Mouse (Mus musculus): Measurements from ENCODE around the gene Foxp3.

- TF ChIP-seq CTCF (IDR thresholded peaks at IDR 0.05; ENCODE audit: low read depth) = no peak
- TF ChIP-seq EP300 (optimal IDR thresholded peaks at IDR 0.05) = no peak
These were observed 1.8 kb upstream of the Foxp3 start for GRCm38 (mm10) chrX:7571565-7572136.
